Mouse (Mus musculus) heart, adult 2 months (tissue): ENCODE measurements around the gene Aicda. TPM values are rescaled to one million over a fixed set of nuclear protein-coding genes. Genes with fewer than 3 reads are reported as not detected.

Experiments used
- DNase-seq, 2 experiments: peaks; one replicate each; pipeline ENCODE4 v3.0.0; 2021
- H3K27ac ChIP-seq: fragments of 200-600 bp; 2 replicates; pipeline ENCODE4 v1.8.1; 2022
- H3K27me3 ChIP-seq: fragments of 200-500 bp; 2 replicates; pipeline ENCODE4 v1.6.1; 2012; ENCODE audit warnings: mild to moderate bottlenecking, low read length, inconsistent platforms, mixed read lengths; ENCODE audit not compliant: control insufficient read depth, insufficient read depth
- H3K36me3 ChIP-seq: fragments of 200-500 bp; 2 replicates; pipeline ENCODE4 v1.6.1; 2012; ENCODE audit warnings: low read length, inconsistent platforms; ENCODE audit not compliant: control insufficient read depth, insufficient read depth
- H3K4me1 ChIP-seq: fragments of 200-500 bp; 2 replicates; pipeline ENCODE4 v1.6.1; 2011; ENCODE audit warnings: low read length; ENCODE audit not compliant: control insufficient read depth, insufficient read depth
- H3K4me3 ChIP-seq: fragments of 200-600 bp; 2 replicates; pipeline ENCODE4 v1.8.1; 2022
- H3K79me2 ChIP-seq: fragments of 200-500 bp; replicated peaks from 2 replicates; pipeline ENCODE4 v1.6.1; 2012; ENCODE audit warnings: mild to moderate bottlenecking, inconsistent platforms, low read length, moderate library complexity, mixed read lengths; ENCODE audit not compliant: control insufficient read depth, insufficient read depth
- H3K9ac ChIP-seq: fragments of 200-500 bp; 2 replicates; pipeline ENCODE4 v1.6.1; 2012; ENCODE audit warnings: low read depth, mild to moderate bottlenecking, control low read depth, inconsistent platforms, low read length, mixed read lengths
- CTCF ChIP-seq: fragments of 200-600 bp; IDR thresholded peaks from 2 replicates; pipeline ENCODE4 v1.8.1; 2022; ENCODE audit warnings: antibody characterized with exemption, mild to moderate bottlenecking, moderate library complexity
- EP300 ChIP-seq: fragments of 200-500 bp; IDR thresholded peaks from 2 replicates; pipeline ENCODE4 v1.6.1; 2011; ENCODE audit warnings: low read depth, low read length, control low read depth; ENCODE audit not compliant: insufficient read depth
- POLR2A ChIP-seq: fragments of 200-500 bp; IDR thresholded peaks from 2 replicates; pipeline ENCODE4 v1.6.1; 2011; ENCODE audit warnings: mild to moderate bottlenecking, low read depth, low read length, control low read depth; ENCODE audit not compliant: insufficient read depth
- WGBS: fragments of 180-500 bp; shearing (Covaris S2); methylation state at CpG from one replicate; pipeline ENCODE4 v1.1.7; 2018; 5-methylcytosine and 5-hydroxymethylcytosine counted together
- intact Hi-C: fragments of 180-260 bp; cut with DNase I; formaldehyde crosslinking; loops from one replicate; pipeline ENCODE4 v1.15.1; 2025
- polyA plus RNA-seq: library from polyadenylated mRNA; depleted of rRNA; stranded (reverse); fragments of >200 nt; gene quantifications from 2 replicates; pipeline ENCODE4 v1.2.3, GENCODE M21; 2012
- total RNA-seq, 2 experiments: library from RNA; stranded (reverse); gene quantifications; 2 replicates each; pipeline ENCODE4 v1.2.3; 2021

Aicda gene
- total and polyA plus RNA-seq, 3 experiments, result not detected

DNA sequence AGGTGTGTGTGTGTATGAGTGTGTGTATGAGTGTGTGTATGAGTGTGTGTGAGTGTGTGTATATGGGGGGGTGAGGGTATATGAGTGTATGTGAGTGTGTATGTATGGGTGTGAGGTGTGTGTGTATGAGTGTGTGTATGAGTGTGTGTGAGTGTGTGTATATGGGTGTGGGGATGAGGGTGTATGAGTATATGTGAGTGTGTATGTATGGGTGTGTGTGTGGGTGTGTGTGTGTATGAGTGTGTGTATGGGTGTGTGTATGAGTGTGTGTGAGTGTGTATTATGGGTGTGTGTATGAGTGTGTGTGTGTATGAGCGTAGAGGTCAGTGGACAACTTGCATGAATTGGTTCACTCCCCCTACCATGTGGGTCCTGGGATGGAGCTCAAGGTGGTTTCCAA, 8.9 kb upstream of the Aicda start:
- WGBS, result 89% methylated on average over 1 of the region's 1 CpGs
- H3K27me3 ChIP-seq, result no peaks in the 10 kb centered on the region
- no peak for TF ChIP-seq EP300
- H3K36me3 ChIP-seq, result no peaks in the 10 kb centered on the region
- H3K27ac ChIP-seq, result no peak overlapping the region
- no peak for DNase-seq
- H3K4me3 ChIP-seq, result no peak overlapping the region
- peaks cover 1% of the 10 kb centered on the region; the same call in 1 of the 2 replicates for H3K4me1 ChIP-seq
- H3K79me2 ChIP-seq, result no peaks in the 10 kb centered on the region
- intact Hi-C loops, result no loop called here
- H3K9ac ChIP-seq, result no peak overlapping the region

DNA sequence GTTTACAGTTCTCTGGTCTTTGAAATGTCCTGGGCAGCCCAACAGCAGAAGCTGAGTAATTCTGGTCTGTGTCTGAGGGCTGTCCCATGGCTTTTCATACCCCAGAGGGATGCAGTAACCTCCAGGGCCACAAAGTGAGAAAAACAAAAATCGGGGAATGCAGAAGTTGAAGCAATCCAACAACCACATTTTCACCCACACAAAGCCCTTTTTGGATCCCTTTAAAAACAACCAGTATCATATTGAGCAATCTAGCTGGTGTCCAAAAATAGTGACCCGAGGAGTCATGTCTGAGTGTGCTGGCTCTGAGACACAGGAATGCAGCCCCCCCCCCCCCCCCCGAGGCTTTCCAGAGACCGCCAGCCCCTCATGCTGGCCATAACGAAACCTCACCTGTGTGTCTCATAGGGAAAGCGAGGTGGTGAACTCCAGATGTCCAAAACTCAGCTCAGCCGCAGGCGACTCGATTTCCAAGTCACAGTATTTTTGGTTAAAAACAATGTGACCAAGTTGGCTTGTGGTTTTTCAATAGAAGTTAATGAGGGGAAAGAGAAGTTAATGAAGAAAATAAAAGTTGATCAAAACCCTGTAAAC, 8.2 kb upstream of the Aicda start:
- H3K9ac ChIP-seq, result no peak overlapping the region
- no peak overlapping the region for H3K27ac ChIP-seq
- H3K79me2 ChIP-seq, result no peaks in the 10 kb centered on the region
- DNase-seq, result peak in 1 of 2 experiments; percentile 13
- TF ChIP-seq EP300, result no peak
- TF ChIP-seq POLR2A, result no peak
- no peak for TF ChIP-seq CTCF
- intact Hi-C loops, result no loop called here
- H3K27me3 ChIP-seq, result no peaks in the 10 kb centered on the region
- peaks cover 1% of the 10 kb centered on the region; the same call in 1 of the 2 replicates for H3K4me1 ChIP-seq
- H3K36me3 ChIP-seq, result no peaks in the 10 kb centered on the region
- 57% methylated on average over 9 of the region's 9 CpGs for WGBS
- H3K4me3 ChIP-seq, result no peak overlapping the region

DNA sequence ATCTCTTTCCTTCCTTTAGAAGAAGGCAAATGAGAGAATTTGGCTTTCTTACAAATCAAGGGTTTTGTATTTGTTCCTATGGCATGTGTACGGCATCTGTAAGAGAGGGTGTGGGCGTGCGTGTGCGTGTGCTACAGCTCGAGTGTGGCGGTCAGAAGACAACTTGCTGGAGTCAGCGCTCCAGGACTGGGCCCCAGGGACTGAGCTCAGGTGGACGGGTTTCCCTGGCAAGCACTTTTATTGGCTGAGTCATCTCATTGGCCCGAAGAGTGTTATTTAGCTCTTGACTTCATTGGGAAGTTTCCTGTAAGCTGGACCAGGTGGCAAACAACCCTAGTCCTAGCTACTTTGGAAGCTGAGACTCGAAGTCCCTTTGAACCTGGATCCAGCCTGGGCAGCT, 7.7 kb upstream of the Aicda start:
- TF ChIP-seq POLR2A, result no peak
- TF ChIP-seq EP300, result no peak
- TF ChIP-seq CTCF, result no peak
- DNase-seq, result no peak
- 72% methylated on average over 10 of the region's 10 CpGs for WGBS
- Histone ChIP-seq H3K4me1 (peaks cover 1% of the 10 kb centered on the region; the same call in 1 of the 2 replicates), H3K4me3 (no peak overlapping the region), H3K9ac (no peak overlapping the region), H3K27ac (no peak overlapping the region), H3K27me3 (no peaks in the 10 kb centered on the region), H3K36me3 (no peaks in the 10 kb centered on the region), H3K79me2 (no peaks in the 10 kb centered on the region)
- intact Hi-C loops, result no loop called here

DNA sequence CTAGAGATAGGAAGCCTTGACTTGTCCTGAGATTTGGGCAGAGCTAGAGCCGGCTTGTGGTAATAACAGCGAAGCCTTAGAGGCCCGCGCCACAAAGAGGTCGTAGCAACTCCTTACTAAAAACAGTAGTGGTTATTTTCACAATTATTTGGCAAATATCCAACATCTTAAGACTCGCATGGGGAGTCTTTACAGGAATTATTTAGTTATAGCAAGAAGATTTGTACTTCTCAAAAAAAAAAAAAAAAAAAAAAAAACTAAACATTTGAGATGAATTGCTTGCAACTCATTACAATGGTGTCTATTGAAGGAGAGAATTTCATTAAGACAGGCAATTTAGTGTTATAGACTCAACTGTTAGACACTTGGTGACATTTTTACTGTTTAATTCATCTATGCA, 501 bp downstream of the Aicda start:
- intact Hi-C loops, result no loop called here
- DNase-seq, result no peak
- 61% methylated on average over 6 of the region's 6 CpGs for WGBS

DNA sequence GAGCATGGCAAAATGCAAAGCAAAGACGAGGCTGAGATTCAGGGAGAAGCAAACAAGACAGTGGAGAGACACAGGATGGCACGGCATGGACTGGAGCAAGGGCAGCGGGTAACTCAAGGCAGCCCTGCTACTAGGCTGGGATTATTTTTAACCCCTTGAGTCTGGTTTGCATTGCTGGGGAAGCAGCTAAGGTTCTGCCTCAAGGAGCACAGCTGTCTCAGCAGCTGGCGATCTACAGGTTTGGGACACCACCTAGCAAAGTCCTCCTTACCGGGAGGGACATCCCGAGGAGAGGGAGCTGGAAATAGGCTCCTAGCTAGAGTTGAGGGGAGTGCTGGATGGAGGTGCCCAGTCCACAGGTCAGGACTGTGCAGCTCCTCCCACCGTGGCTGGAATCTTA, 1.7 kb downstream of the Aicda start:
- H3K27me3 ChIP-seq, result no peaks in the 10 kb centered on the region
- H3K79me2 ChIP-seq, result no peaks in the 10 kb centered on the region
- H3K36me3 ChIP-seq, result no peaks in the 10 kb centered on the region
- TF ChIP-seq CTCF (no peak), POLR2A (no peak), EP300 (no peak)
- H3K27ac ChIP-seq, result no peak overlapping the region
- WGBS, result 27% methylated on average over 7 of the region's 7 CpGs
- no peak overlapping the region for H3K9ac ChIP-seq
- no peak for DNase-seq
- intact Hi-C loops, result no loop called here
- H3K4me1 ChIP-seq, result 0 out of 2 replicates have a peak, but pooled peaks cover 1% of the 10 kb centered on the region
- no peak overlapping the region for H3K4me3 ChIP-seq

More for the DNA sequence above, 501 bp downstream of the Aicda start:
- Histone ChIP-seq H3K9ac (no peak overlapping the region), H3K27ac (no peak overlapping the region), H3K79me2 (no peaks in the 10 kb centered on the region), H3K36me3 (no peaks in the 10 kb centered on the region), H3K27me3 (no peaks in the 10 kb centered on the region), H3K4me1 (0 out of 2 replicates have a peak, but pooled peaks cover 1% of the 10 kb centered on the region), H3K4me3 (no peak overlapping the region)
- no peak for TF ChIP-seq CTCF
- TF ChIP-seq POLR2A, result no peak
- TF ChIP-seq EP300, result no peak

DNA sequence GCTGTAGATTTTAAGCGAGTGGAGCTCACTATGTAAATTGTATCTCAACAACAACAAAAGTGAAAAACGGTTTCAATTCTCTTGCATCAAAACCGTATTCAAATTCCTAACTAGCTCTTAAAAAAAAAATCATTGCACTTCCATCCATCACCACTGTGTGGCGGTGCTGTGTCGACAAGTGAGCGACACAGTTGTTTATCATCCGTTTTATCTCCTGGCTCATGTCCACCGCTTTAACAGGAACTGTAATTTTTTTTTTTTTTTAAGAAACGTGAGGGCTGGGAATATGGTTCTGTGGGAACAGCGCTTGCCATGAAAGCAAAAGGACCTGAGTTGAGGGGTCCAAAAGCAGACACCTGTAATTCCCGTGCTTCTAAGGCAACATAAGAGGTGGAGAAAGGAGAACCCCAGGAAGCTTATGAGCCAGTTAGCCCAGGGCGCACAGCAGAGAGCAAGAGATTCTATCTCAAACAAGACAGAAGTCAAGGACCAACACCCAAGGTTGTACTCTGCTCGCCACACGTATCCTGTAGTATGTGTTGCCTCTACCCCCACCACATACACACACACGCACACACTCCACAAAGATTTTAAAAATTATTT, 3.5 kb downstream of the Aicda start:
- TF ChIP-seq EP300 (no peak), POLR2A (no peak), CTCF (peak; percentile 90)
- H3K4me1 ChIP-seq, result 0 out of 2 replicates have a peak, but pooled peaks cover 1% of the 10 kb centered on the region
- peak; percentile 46 to 53 for DNase-seq
- no peaks in the 10 kb centered on the region for H3K36me3 ChIP-seq
- H3K4me3 ChIP-seq, result no peak overlapping the region
- H3K79me2 ChIP-seq, result no peaks in the 10 kb centered on the region
- H3K27ac ChIP-seq, result no peak overlapping the region
- 21% methylated on average over 15 of the region's 15 CpGs for WGBS
- no peak overlapping the region for H3K9ac ChIP-seq
- H3K27me3 ChIP-seq, result no peaks in the 10 kb centered on the region
- intact Hi-C loops, result loop anchor here (2.0 kb wide), 1 partner anchor 76 kb away; no protein-coding TSS in a partner anchor
